Mouse (Mus musculus) bone marrow macrophage, adult 2 months (primary cell): Measurements from ENCODE around the gene Astn1.

Experiments used
- CTCF ChIP-seq: IDR thresholded peaks from 2 replicates; pipeline ENCODE4 v1.5.1; 2012; ENCODE audit warnings: low read depth, mild to moderate bottlenecking, low read length, moderate library complexity
- POLR2A ChIP-seq: IDR thresholded peaks from 2 replicates; pipeline ENCODE4 v1.6.1; 2012; ENCODE audit warnings: mild to moderate bottlenecking, low read depth, low read length, borderline replicate concordance

- TF ChIP-seq CTCF: no peak
- TF ChIP-seq POLR2A: no peak
Measured at GRCm38 (mm10) chr1:158687726-158688125, 325.7 kb downstream of the Astn1 start.
